Mouse (Mus musculus): ENCODE measurements around the gene Cntn4. TPM values are rescaled to one million over a fixed set of nuclear protein-coding genes. Genes with fewer than 3 reads are reported as not detected.

Gene Cntn4
- polyA plus RNA-seq, 1 experiment from 2014 or later = 26.0 TPM

DNA sequence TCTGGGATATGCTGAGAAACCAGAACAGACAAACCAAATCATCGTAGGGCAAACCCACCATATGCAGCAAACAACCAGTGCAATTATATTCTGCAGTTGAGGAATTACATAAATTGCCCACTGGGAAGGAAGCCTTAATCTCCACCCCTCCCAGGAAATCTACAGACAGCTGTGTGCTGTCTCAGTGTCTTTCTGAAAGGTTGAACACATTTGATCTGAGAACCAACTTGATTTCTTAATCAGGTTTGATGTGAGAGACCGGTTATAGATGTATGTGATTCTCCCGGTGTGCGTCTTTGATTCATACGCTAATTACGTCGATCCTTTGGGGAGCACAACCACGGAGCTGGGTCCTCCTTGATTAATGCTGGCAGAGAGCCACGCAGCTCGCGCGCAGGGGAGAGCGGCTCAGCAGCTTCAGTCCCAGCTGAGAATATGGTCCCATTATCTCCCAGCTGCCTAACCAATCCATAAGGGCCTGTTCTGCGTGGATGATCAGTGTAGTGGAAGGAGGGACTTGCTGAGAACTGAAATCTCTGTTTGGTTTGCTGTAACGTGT is 441.1 kb downstream of the Cntn4 start:
- Histone ChIP-seq H3K36me3 (no peaks in the 10 kb centered on the region), H3K4me3 (peak overlapping the region; percentile 34), H3K27ac (replicated peaks) (peak overlapping the region; percentile 72), H3K9me3 (no peaks in the 10 kb centered on the region), H3K27me3 (no peaks in the 10 kb centered on the region), H3K4me1 (replicated peaks) (peaks cover 13% of the 10 kb centered on the region), H3K9ac (peak overlapping the region; percentile 52), H3K4me2 (peak overlapping the region; percentile 50)
- peak; percentile 93 for ATAC-seq (ENCODE audit: low read depth)
- WGBS = 7% methylated on average over 15 of the region's 15 CpGs

- Histone ChIP-seq H3K27me3 (no peaks in the 10 kb centered on the region), H3K9me3 (no peaks in the 10 kb centered on the region), H3K4me3 (no peak overlapping the region), H3K36me3 (no peaks in the 10 kb centered on the region), H3K4me1 (replicated peaks) (no peaks in the 10 kb centered on the region), H3K27ac (replicated peaks) (no peak overlapping the region), H3K9ac (no peak overlapping the region), H3K4me2 (no peak overlapping the region)
- 57% methylated on average over 2 of the region's 2 CpGs for WGBS
- ATAC-seq (ENCODE audit: low read depth) = no peak
Measured at GRCm38 (mm10) chr6:106153530-106153929, 476.1 kb downstream of the Cntn4 start.

- 89% methylated on average over 3 of the region's 3 CpGs for WGBS
- H3K27me3 ChIP-seq = no peaks in the 10 kb centered on the region
- no peak overlapping the region for H3K9ac ChIP-seq
- H3K4me3 ChIP-seq = no peak overlapping the region
- H3K27ac ChIP-seq (replicated peaks) = no peak overlapping the region
- no peak for ATAC-seq (ENCODE audit: low read depth)
- no peaks in the 10 kb centered on the region for H3K36me3 ChIP-seq
- no peaks in the 10 kb centered on the region for H3K9me3 ChIP-seq
- no peaks in the 10 kb centered on the region for H3K4me1 ChIP-seq (replicated peaks)
- no peak overlapping the region for H3K4me2 ChIP-seq
Measured at GRCm38 (mm10) chr6:106155362-106155761, 477.9 kb downstream of the Cntn4 start.

GRCm38 (mm10) chr6:106177546-106177945 is 500.1 kb downstream of the Cntn4 start:
- ATAC-seq (ENCODE audit: low read depth) = no peak
- H3K4me2 ChIP-seq = no peak overlapping the region
- no peaks in the 10 kb centered on the region for H3K36me3 ChIP-seq
- WGBS = 86% methylated on average over 5 of the region's 5 CpGs
- H3K9ac ChIP-seq = no peak overlapping the region
- H3K9me3 ChIP-seq = no peaks in the 10 kb centered on the region
- H3K27me3 ChIP-seq = no peaks in the 10 kb centered on the region
- no peaks in the 10 kb centered on the region for H3K4me1 ChIP-seq (replicated peaks)
- H3K27ac ChIP-seq (replicated peaks) = no peak overlapping the region
- no peak overlapping the region for H3K4me3 ChIP-seq

- ATAC-seq (ENCODE audit: low read depth) = no peak
Measured at GRCm38 (mm10) chr6:106181596-106181995, 504.1 kb downstream of the Cntn4 start.

DNA sequence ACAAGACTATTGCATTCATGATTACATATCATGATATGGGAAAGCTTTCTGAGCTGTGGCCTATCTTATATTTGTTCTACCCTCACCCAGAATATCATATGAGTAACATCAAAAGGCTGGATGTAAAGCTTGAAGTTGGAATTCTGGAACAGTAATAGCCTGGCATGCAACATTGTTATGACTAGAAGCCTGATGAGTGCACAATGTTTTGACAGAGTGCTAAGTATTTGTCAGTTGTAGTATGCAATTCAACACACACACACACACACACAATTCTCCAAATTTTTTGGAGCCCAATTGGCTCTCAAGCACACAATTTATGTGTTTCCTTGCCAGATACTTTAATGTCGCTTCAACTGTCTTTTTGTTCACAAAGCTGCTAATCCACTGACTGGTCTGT is 523.5 kb downstream of the Cntn4 start:
- Histone ChIP-seq H3K9ac (no peak overlapping the region), H3K36me3 (no peaks in the 10 kb centered on the region), H3K9me3 (no peaks in the 10 kb centered on the region), H3K4me3 (no peak overlapping the region), H3K27ac (replicated peaks) (no peak overlapping the region), H3K27me3 (no peaks in the 10 kb centered on the region), H3K4me1 (replicated peaks) (no peaks in the 10 kb centered on the region), H3K4me2 (no peak overlapping the region)
- 82% methylated on average over 1 of the region's 1 CpGs for WGBS
- ATAC-seq (ENCODE audit: low read depth) = no peak

More at GRCm38 (mm10) chr6:106181596-106181995, 504.1 kb downstream of the Cntn4 start:
- no peak overlapping the region for H3K9ac ChIP-seq
- no peaks in the 10 kb centered on the region for H3K36me3 ChIP-seq
- whole genome bisulfite sequencing = 95% methylated on average over 2 of the region's 2 CpGs
- no peaks in the 10 kb centered on the region for H3K4me1 ChIP-seq (replicated peaks)
- no peaks in the 10 kb centered on the region for H3K9me3 ChIP-seq
- no peaks in the 10 kb centered on the region for H3K27me3 ChIP-seq
- no peak overlapping the region for H3K4me2 ChIP-seq
- H3K4me3 ChIP-seq = no peak overlapping the region
- H3K27ac ChIP-seq (replicated peaks) = no peak overlapping the region

GRCm38 (mm10) chr6:106207401-106207800 is 529.9 kb downstream of the Cntn4 start:
- Histone ChIP-seq H3K4me2 (no peak overlapping the region), H3K36me3 (no peaks in the 10 kb centered on the region), H3K9me3 (no peaks in the 10 kb centered on the region), H3K4me3 (no peak overlapping the region), H3K27ac (replicated peaks) (no peak overlapping the region), H3K4me1 (replicated peaks) (no peaks in the 10 kb centered on the region), H3K27me3 (no peaks in the 10 kb centered on the region), H3K9ac (no peak overlapping the region)
- ATAC-seq (ENCODE audit: low read depth) = no peak

DNA sequence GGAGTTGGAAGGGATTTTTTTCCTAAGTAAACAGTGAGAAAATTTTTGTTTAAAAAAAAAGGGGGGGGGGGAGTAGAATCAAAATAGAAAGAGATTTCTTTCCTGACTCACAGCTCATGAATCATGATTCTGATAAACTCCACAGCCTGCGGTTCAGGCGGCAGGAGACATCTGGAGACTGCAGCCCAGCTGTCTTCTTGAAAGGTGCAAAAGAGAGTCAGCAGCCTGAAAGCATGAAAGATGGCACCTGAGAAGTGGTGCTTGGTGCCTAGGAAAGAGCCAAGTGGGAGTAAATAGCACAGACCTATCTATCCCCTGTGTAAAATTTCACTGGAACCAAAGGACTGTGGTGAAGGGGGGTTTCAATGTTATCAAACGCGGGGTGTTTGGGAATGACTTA is 535.6 kb downstream of the Cntn4 start:
- H3K4me3 ChIP-seq = no peak overlapping the region
- ATAC-seq (ENCODE audit: low read depth) = no peak
- no peak overlapping the region for H3K9ac ChIP-seq
- H3K9me3 ChIP-seq = no peaks in the 10 kb centered on the region
- H3K4me2 ChIP-seq = no peak overlapping the region
- 89% methylated on average over 4 of the region's 4 CpGs for WGBS
- no peaks in the 10 kb centered on the region for H3K36me3 ChIP-seq
- no peaks in the 10 kb centered on the region for H3K4me1 ChIP-seq (replicated peaks)
- no peak overlapping the region for H3K27ac ChIP-seq (replicated peaks)
- no peaks in the 10 kb centered on the region for H3K27me3 ChIP-seq

DNA sequence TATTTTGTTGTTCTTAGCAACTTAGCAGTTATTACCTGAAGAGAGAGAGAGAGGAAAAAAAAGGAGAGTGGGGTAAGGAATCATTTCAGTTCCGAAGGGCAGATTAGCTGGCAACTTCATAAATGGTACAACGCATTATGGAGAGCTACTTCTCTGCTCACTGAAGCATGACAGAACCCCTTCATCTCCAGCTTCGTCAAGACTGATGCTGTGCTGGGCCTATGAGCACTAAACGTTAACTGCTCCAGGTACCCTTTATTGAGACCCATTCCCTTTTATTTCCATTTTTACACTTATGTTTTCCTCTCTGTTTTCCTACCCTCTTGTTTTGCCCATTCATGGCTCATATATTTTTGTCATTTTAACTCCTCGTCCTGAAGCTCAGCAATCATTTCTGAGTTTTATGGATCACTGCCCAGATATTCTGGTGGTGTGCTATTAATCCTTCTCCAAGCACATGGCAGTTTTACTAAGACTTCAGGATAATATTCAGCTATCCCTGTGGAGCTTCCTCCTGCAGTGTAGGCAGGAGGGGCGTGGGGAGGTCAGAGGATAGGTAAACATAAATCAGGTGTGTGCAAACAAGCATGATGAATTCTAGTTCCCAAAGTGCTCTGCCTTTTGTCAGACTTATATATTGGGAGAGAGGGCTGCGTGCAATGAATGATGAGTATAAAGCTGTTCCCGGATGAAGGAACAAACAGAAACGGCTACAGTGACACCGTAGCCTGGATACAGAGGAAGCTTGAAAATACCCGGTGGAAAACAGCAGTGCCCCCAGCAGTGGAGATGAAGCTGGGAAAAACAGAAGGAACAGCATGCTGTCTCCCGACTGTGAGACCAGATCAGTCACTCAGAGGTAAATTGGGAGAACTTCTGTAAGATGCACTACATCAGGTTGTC is 559.8 kb downstream of the Cntn4 start:
- Histone ChIP-seq H3K27me3 (no peaks in the 10 kb centered on the region), H3K9me3 (no peaks in the 10 kb centered on the region), H3K9ac (no peak overlapping the region), H3K36me3 (no peaks in the 10 kb centered on the region), H3K27ac (replicated peaks) (peak overlapping the region; percentile 49; the same call in 1 of the 2 replicates), H3K4me2 (no peak overlapping the region), H3K4me3 (no peak overlapping the region), H3K4me1 (replicated peaks) (peaks cover 8% of the 10 kb centered on the region; the same call in 1 of the 2 replicates)
- WGBS = 45% methylated on average over 12 of the region's 12 CpGs
- ATAC-seq (ENCODE audit: low read depth) = peak; percentile 69

DNA sequence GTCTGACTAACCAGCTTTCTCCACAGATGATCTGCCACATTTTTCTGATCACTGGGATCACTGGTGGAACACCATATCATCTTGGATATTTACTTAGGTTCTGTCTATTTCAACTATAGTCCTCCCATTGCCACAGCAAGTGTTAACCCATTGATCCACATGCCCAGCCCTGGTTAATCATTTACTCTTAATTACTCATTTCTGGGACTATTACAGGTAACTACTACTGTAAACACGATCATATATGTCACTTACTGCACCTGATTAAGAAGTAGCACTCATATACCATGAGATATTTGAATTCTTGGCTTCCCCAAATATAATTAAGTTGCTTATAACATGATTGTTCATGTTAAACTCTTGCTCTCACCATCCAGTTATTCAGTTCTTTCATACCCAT is 564.1 kb downstream of the Cntn4 start:
- Histone ChIP-seq H3K4me2 (no peak overlapping the region), H3K36me3 (no peaks in the 10 kb centered on the region), H3K4me1 (replicated peaks) (peaks cover 8% of the 10 kb centered on the region; the same call in 1 of the 2 replicates), H3K9ac (no peak overlapping the region), H3K9me3 (no peaks in the 10 kb centered on the region), H3K27ac (replicated peaks) (no peak overlapping the region), H3K27me3 (no peaks in the 10 kb centered on the region), H3K4me3 (no peak overlapping the region)
- 70% methylated on average over 1 of the region's 1 CpGs for WGBS
- no peak for ATAC-seq (ENCODE audit: low read depth)

- Histone ChIP-seq H3K4me3 (no peak overlapping the region), H3K4me2 (no peak overlapping the region), H3K36me3 (no peaks in the 10 kb centered on the region), H3K27me3 (no peaks in the 10 kb centered on the region), H3K9me3 (no peaks in the 10 kb centered on the region), H3K27ac (replicated peaks) (no peak overlapping the region), H3K9ac (no peak overlapping the region), H3K4me1 (replicated peaks) (peaks cover 8% of the 10 kb centered on the region)
- 95% methylated on average over 3 of the region's 3 CpGs for WGBS
- no peak for ATAC-seq (ENCODE audit: low read depth)
Measured at GRCm38 (mm10) chr6:106263396-106263795, 585.9 kb downstream of the Cntn4 start.

DNA sequence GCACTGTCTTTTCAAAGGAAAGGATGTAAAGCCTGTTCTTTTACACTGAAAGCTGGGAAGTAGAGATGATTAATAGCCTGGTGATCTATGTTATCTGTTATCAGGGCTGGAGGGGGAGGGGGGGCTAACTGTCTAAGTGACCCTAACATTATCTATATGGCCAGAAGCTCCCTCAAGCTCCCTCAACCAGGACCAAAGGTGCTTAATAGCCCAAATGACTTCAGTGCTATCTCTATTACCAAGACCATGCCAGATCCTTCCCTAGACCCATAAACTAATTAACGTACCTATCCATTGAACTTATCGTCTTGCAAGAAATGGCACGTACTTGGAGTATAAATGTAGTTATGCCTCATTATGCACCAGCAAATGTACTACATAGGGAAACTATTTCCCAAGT is 588.0 kb downstream of the Cntn4 start:
- no peak for ATAC-seq (ENCODE audit: low read depth)
- Histone ChIP-seq H3K9me3 (no peaks in the 10 kb centered on the region), H3K4me2 (no peak overlapping the region), H3K36me3 (no peaks in the 10 kb centered on the region), H3K27me3 (no peaks in the 10 kb centered on the region), H3K9ac (no peak overlapping the region), H3K27ac (replicated peaks) (no peak overlapping the region), H3K4me1 (replicated peaks) (peaks cover 8% of the 10 kb centered on the region), H3K4me3 (no peak overlapping the region)
- WGBS = 63% methylated on average over 3 of the region's 3 CpGs

All from neural tube, embryonic 13.5 days (tissue).